Mouse (Mus musculus): ENCODE data around the gene Pogz.

DNA sequence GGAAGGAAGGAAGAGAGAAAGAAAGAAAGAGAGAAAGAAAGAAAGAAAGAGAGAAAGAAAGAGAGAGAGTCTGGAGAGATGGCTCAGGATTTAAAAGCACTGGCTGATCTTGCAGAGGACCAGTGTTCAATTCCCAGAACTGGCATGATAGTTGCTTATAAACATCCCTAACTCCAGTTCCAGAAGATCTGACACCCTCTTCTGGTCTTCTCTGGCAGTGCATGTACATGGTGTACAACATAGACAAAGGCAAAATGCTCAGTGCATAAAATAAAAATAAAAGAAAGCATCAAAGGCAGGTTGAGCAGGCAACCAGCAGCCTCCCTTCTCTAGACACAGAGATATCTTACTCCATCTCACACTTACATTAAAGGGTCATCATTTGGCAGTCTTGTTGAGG is 21.8 kb upstream of the Pogz start:
- peak; percentile 22; the same call in 1 of the 2 replicates for TF ChIP-seq CTCF (IDR thresholded peaks at IDR 0.05; ENCODE audit: low read depth)
- no peak for TF ChIP-seq EP300 (IDR thresholded peaks at IDR 0.05; ENCODE audit: low read depth)

All from liver, embryonic 14.5 days (tissue).